In the genomic region with DNA sequence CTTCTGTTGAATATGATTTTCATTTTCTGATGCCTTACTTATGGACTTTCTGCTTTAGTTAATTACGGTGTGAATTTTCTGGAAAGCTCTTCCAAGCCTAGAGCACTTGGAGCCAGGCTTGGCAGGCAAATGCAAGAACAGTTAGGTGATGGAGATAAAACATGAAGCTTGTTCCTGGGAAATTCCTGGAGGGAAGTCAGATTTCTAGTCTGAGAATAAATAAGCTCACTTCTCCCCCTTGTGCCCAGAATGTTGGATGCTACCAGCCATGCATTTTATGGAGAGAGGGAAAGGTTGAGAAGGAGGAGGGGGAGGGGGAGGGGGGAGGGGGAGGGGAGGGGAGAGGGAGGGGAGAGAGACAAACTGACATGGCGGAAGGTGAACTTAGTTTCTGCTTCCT, we compare ENCODE assay signal across 13 mouse cellular contexts. TPM values are rescaled to one million over a fixed set of nuclear protein-coding genes. Genes with fewer than 3 reads are reported as not detected.
A peak's percentile ranks its signal among the peaks of the same experiment; 100 is the strongest.
DNase-seq lines count a peak whose midpoint lies in the region; ATAC-seq and TF ChIP-seq lines count a peak whose summit lies in the region.
"Had no signal": no experiment of that assay in that cellular context is flagged by ENCODE, and none has a peak within 500 bp of the region (broad histone marks: within the 10 kb centered on the region; RNA-seq: fewer than 3 reads in every experiment).

No protein-coding gene starts in this region.

- no peak overlapping the region for H3K27ac ChIP-seq in forebrain, postnatal 0 days (ENCODE audit: low read depth, low read length)
- no peak overlapping the region for H3K27ac ChIP-seq in forebrain, embryonic 12.5 days
- no peak overlapping the region for H3K27ac ChIP-seq in midbrain, embryonic 14.5 days (replicated peaks; ENCODE audit: low read depth, low read length)
- H3K27ac ChIP-seq in midbrain, embryonic 16.5 days (ENCODE audit: low read length) = no peak overlapping the region
- no peak overlapping the region for H3K27ac ChIP-seq in neural tube, embryonic 15.5 days (replicated peaks)
- H3K27ac ChIP-seq: hindbrain, embryonic 15.5 days; limb, embryonic 13.5 days had no signal

- no peak overlapping the region for H3K4me2 ChIP-seq in forebrain, postnatal 0 days (ENCODE audit: low read depth)
- no peak overlapping the region for H3K4me2 ChIP-seq in forebrain, embryonic 12.5 days
- no peak overlapping the region for H3K4me2 ChIP-seq in midbrain, embryonic 14.5 days (ENCODE audit: low read length)
- no peak overlapping the region for H3K4me2 ChIP-seq in midbrain, embryonic 16.5 days (ENCODE audit: low read length)
- no peak overlapping the region for H3K4me2 ChIP-seq in neural tube, embryonic 15.5 days
- H3K4me2 ChIP-seq: heart, embryonic 12.5 days; hindbrain, embryonic 15.5 days; limb, embryonic 13.5 days had no signal

- H3K4me1 ChIP-seq in forebrain, postnatal 0 days (ENCODE audit: insufficient read depth) = no peaks in the 10 kb centered on the region
- H3K4me1 ChIP-seq in forebrain, embryonic 12.5 days = no peaks in the 10 kb centered on the region
- no peaks in the 10 kb centered on the region for H3K4me1 ChIP-seq in midbrain, embryonic 14.5 days (ENCODE audit: control insufficient read depth, insufficient read depth, low read length)
- peaks cover 4% of the 10 kb centered on the region; the same call in 1 of the 2 replicates for H3K4me1 ChIP-seq in midbrain, embryonic 16.5 days (ENCODE audit: control insufficient read depth, insufficient read depth, low read length)
- H3K4me1 ChIP-seq in neural tube, embryonic 15.5 days = no peaks in the 10 kb centered on the region
- H3K4me1 ChIP-seq: limb, embryonic 13.5 days had no signal

- DNase-seq in forebrain, postnatal 0 days = peak; percentile 59
- peak; percentile 14 for DNase-seq in midbrain, embryonic 14.5 days
- peak; percentile 19 to 41 for DNase-seq in cerebellum, adult 18-20 months
- peak; percentile 11 for DNase-seq in right cerebral cortex, postnatal 25 days
- DNase-seq in gastrocnemius, postnatal 36 days = no peak
- DNase-seq: kidney, postnatal 36 days; thymus, postnatal 4 days had no signal

- ATAC-seq in forebrain, postnatal 0 days = peak; percentile 60; the same call in 1 of the 2 replicates
- ATAC-seq in forebrain, embryonic 12.5 days (ENCODE audit: low FRiP score) = no peak
- no peak for ATAC-seq in midbrain, embryonic 14.5 days (ENCODE audit: low FRiP score, low TSS enrichment)
- no peak for ATAC-seq in midbrain, embryonic 16.5 days
- ATAC-seq in neural tube, embryonic 15.5 days (ENCODE audit: low FRiP score) = no peak

- H3K9ac ChIP-seq in forebrain, postnatal 0 days = no peak overlapping the region
- H3K9ac ChIP-seq in forebrain, embryonic 12.5 days = no peak overlapping the region
- no peak overlapping the region for H3K9ac ChIP-seq in midbrain, embryonic 14.5 days (replicated peaks; ENCODE audit: low read length)
- H3K9ac ChIP-seq in midbrain, embryonic 16.5 days (ENCODE audit: low read depth, low read length) = no peak overlapping the region
- no peak overlapping the region for H3K9ac ChIP-seq in neural tube, embryonic 15.5 days (replicated peaks)
- H3K9ac ChIP-seq: heart, embryonic 12.5 days; hindbrain, embryonic 15.5 days; limb, embryonic 13.5 days had no signal

- intact Hi-C loops in gastrocnemius, postnatal 36 days (cut with DNase I) = no loop called here

- H3K4me3 ChIP-seq in forebrain, postnatal 0 days (ENCODE audit: low read depth, low read length) = no peak overlapping the region
- H3K4me3 ChIP-seq in forebrain, embryonic 12.5 days (replicated peaks) = no peak overlapping the region
- no peak overlapping the region for H3K4me3 ChIP-seq in midbrain, embryonic 14.5 days (replicated peaks; ENCODE audit: low read depth, low read length)
- no peak overlapping the region for H3K4me3 ChIP-seq in midbrain, embryonic 16.5 days (ENCODE audit: low read depth, low read length)
- H3K4me3 ChIP-seq in neural tube, embryonic 15.5 days (replicated peaks) = no peak overlapping the region
- H3K4me3 ChIP-seq: heart, embryonic 12.5 days; hindbrain, embryonic 15.5 days; limb, embryonic 13.5 days had no signal

- H3K36me3 ChIP-seq in forebrain, postnatal 0 days (ENCODE audit: insufficient read depth) = no peaks in the 10 kb centered on the region
- no peaks in the 10 kb centered on the region for H3K36me3 ChIP-seq in forebrain, embryonic 12.5 days (replicated peaks)
- H3K36me3 ChIP-seq in midbrain, embryonic 14.5 days (ENCODE audit: control insufficient read depth, insufficient read depth, low read length) = no peaks in the 10 kb centered on the region
- no peaks in the 10 kb centered on the region for H3K36me3 ChIP-seq in midbrain, embryonic 16.5 days (ENCODE audit: control insufficient read depth, insufficient read depth, low read length)
- no peaks in the 10 kb centered on the region for H3K36me3 ChIP-seq in neural tube, embryonic 15.5 days
- H3K36me3 ChIP-seq: heart, embryonic 12.5 days; hindbrain, embryonic 15.5 days; limb, embryonic 13.5 days had no signal

- TF ChIP-seq CTCF in forebrain, postnatal 0 days (IDR thresholded peaks at IDR 0.05; ENCODE audit: low read depth) = 0 out of 2 replicates have a peak, but pooled peaks have one; percentile 11

- no peaks in the 10 kb centered on the region for H3K27me3 ChIP-seq in forebrain, postnatal 0 days (ENCODE audit: insufficient read depth, low read length)
- no peaks in the 10 kb centered on the region for H3K27me3 ChIP-seq in forebrain, embryonic 12.5 days
- H3K27me3 ChIP-seq in midbrain, embryonic 14.5 days (ENCODE audit: control insufficient read depth, insufficient read depth, low read length) = no peaks in the 10 kb centered on the region
- H3K27me3 ChIP-seq in midbrain, embryonic 16.5 days (ENCODE audit: control insufficient read depth, insufficient read depth, low read depth, low read length) = no peaks in the 10 kb centered on the region
- H3K27me3 ChIP-seq in neural tube, embryonic 15.5 days (replicated peaks) = no peaks in the 10 kb centered on the region
- H3K27me3 ChIP-seq: heart, embryonic 12.5 days; hindbrain, embryonic 15.5 days; limb, embryonic 13.5 days had no signal

- H3K9me3 ChIP-seq in forebrain, postnatal 0 days (ENCODE audit: low read length) = no peaks in the 10 kb centered on the region
- no peaks in the 10 kb centered on the region for H3K9me3 ChIP-seq in forebrain, embryonic 12.5 days
- H3K9me3 ChIP-seq in midbrain, embryonic 14.5 days (ENCODE audit: control insufficient read depth, low read length) = no peaks in the 10 kb centered on the region
- no peaks in the 10 kb centered on the region for H3K9me3 ChIP-seq in midbrain, embryonic 16.5 days (replicated peaks; ENCODE audit: control insufficient read depth, low read length, poor library complexity, severe bottlenecking)
- H3K9me3 ChIP-seq in neural tube, embryonic 15.5 days (replicated peaks) = no peaks in the 10 kb centered on the region
- H3K9me3 ChIP-seq: heart, embryonic 12.5 days; hindbrain, embryonic 15.5 days; limb, embryonic 13.5 days had no signal

- WGBS in forebrain, postnatal 0 days = 75% methylated on average over 2 of the region's 2 CpGs
- WGBS in forebrain, embryonic 12.5 days = 91% methylated on average over 1 of the region's 2 CpGs
- WGBS in midbrain, embryonic 14.5 days = 96% methylated on average over 2 of the region's 2 CpGs
- WGBS in midbrain, embryonic 16.5 days = 85% methylated on average over 1 of the region's 2 CpGs
- whole genome bisulfite sequencing in neural tube, embryonic 15.5 days = 91% methylated on average over 2 of the region's 2 CpGs

RNA-seq across cellular contexts. Expression of gene Rgs17, which starts 17.8 kb away (rescaled TPM):
- total RNA-seq in forebrain, postnatal 0 days (2014; rRNA removed) = 28.3 and 35.7 TPM in 2 replicates
- polyA plus RNA-seq in forebrain, postnatal 0 days (2015; fragmentation: Nextera tagmentation; extraction: Ambion mirVana) = 18.7 and 34.5 TPM in 2 replicates
- 4.0 and 4.2 TPM in 2 replicates for polyA plus RNA-seq in forebrain, embryonic 12.5 days (2016; fragmentation: Nextera tagmentation; extraction: Ambion mirVana)
- 22.1 and 30.9 TPM in 2 replicates for polyA plus RNA-seq in midbrain, embryonic 14.5 days (2014; fragmentation: Nextera tagmentation; extraction: Ambion mirVana)
- 28.4 and 35.5 TPM in 2 replicates for polyA plus RNA-seq in midbrain, embryonic 16.5 days (2015; fragmentation: Nextera tagmentation; extraction: Ambion mirVana)
- polyA plus RNA-seq in neural tube, embryonic 15.5 days (2015; fragmentation: Nextera tagmentation; extraction: Ambion mirVana) = 29.7 and 31.0 TPM in 2 replicates
- total RNA-seq in gastrocnemius, postnatal 36 days (2021) = under 1 TPM; 0.05 to 0.12 TPM

Comparison
In these comparisons a context has a peak if more than half of its experiments do, and no peak if none do; other contexts are left out.
1. DNase-seq: peak in forebrain, postnatal 0 days (single experiment), midbrain, embryonic 14.5 days (single experiment), cerebellum, adult 18-20 months (2 of 2) and right cerebral cortex, postnatal 25 days (single experiment); none in gastrocnemius, postnatal 36 days (0 of 2).